Mouse (Mus musculus): ENCODE data around the gene Olfr555. TPM values are rescaled to one million over a fixed set of nuclear protein-coding genes. Genes with fewer than 3 reads are reported as not detected.

Gene Olfr555
- polyA plus RNA-seq, 1 experiment = not detected

DNA sequence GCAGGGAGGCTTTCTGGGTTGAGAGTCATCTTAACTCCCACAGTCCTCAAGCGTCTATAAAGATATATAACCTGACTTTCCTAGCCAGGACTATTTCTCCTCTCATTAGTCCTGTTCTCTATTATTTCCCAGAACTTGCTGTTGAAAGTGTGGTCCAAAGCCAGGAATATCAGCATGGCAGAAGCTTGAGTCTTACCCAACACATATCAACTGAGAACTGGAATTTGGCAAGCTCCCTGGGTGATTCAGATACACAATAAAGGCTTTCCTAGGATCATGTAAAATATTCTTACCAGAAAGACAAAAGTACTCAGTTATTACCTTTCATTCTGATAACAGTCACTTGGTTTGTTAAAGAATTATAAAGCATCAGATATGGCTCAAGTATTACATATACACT is 23.3 kb downstream of the Olfr555 start:
- Histone ChIP-seq H3K36me3 (ENCODE audit: control insufficient read depth, insufficient read depth) (no peaks in the 10 kb centered on the region), H3K79me2 (ENCODE audit: control insufficient read depth, insufficient read depth) (no peaks in the 10 kb centered on the region), H3K4me3 (no peak overlapping the region), H3K27me3 (ENCODE audit: control insufficient read depth, insufficient read depth, insufficient read length) (no peaks in the 10 kb centered on the region), H3ac (ENCODE audit: control insufficient read depth, insufficient read length) (no peak overlapping the region), H3K4me2 (ENCODE audit: low read depth) (no peak overlapping the region)
- TF ChIP-seq CEBPB (IDR thresholded peaks at IDR 0.05; ENCODE audit: insufficient read depth, poor library complexity, severe bottlenecking) (no peak), POLR2AphosphoS2 (IDR thresholded peaks at IDR 0.05; ENCODE audit: insufficient read length, low read depth) (no peak), TCF3 (IDR thresholded peaks at IDR 0.05; ENCODE audit: insufficient read length, low read depth) (no peak), SRF (IDR thresholded peaks at IDR 0.05; ENCODE audit: control insufficient read depth, insufficient read length, low read depth) (no peak), REST (IDR thresholded peaks at IDR 0.05; ENCODE audit: insufficient read depth, insufficient read length) (no peak), E2F4 (IDR thresholded peaks at IDR 0.05; ENCODE audit: insufficient read depth) (no peak)

DNA sequence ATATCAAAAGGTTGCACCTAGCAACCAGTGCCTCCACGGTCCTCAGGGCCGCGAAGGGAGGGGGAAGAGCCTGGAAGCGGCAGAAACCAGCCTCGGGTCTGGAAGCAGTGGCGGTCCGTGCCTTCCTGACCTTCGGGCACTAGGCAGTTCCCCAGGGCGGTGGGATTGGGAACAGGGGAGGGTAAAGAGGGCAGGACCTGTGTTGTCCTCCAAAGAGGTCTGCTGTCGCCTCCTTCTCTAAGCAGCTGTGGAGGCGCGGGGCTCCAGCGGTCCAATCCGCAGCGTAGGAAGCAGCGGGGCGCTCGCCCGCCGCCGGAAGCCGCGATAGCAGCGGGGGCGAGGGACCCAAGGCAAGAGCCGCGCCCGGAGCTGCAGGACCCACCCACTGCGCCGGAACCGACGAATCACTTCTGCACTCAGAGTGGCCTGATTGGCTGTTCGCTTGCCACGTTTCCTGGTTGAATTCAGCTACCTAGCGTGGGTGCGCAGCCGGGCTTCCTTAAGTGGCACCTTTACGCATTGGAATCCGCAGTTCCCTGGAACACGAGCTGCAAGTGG is 28.4 kb downstream of the Olfr555 start, which contains the start of gene Trim68:
Gene Trim68, minus strand, starts transcription at position 384 of the 558 bp plus-strand sequence.
- Histone ChIP-seq H3K79me2 (ENCODE audit: control insufficient read depth, insufficient read depth) (no peaks in the 10 kb centered on the region), H3K36me3 (ENCODE audit: control insufficient read depth, insufficient read depth) (no peaks in the 10 kb centered on the region), H3K4me3 (peak within 1 kb of the TSS; percentile 35), H3ac (ENCODE audit: control insufficient read depth, insufficient read length) (no peak within 1 kb of the TSS), H3K27me3 (ENCODE audit: control insufficient read depth, insufficient read depth, insufficient read length) (no peaks in the 10 kb centered on the region), H3K4me2 (ENCODE audit: low read depth) (peak within 1 kb of the TSS; percentile 82)
- no peak for TF ChIP-seq CEBPB (IDR thresholded peaks at IDR 0.05; ENCODE audit: insufficient read depth, poor library complexity, severe bottlenecking)
- TF ChIP-seq TCF3 (IDR thresholded peaks at IDR 0.05; ENCODE audit: insufficient read length, low read depth) = no peak
- TF ChIP-seq MYOD1 (IDR thresholded peaks at IDR 0.05; ENCODE audit: control insufficient read depth in 1 of 3, insufficient read length in 2 of 3, low read depth in 2 of 3) = peak in 1 of 3 experiments; percentile 11
- peak; percentile 38 for TF ChIP-seq POLR2AphosphoS2 (IDR thresholded peaks at IDR 0.05; ENCODE audit: insufficient read length, low read depth)
- no peak for TF ChIP-seq SRF (IDR thresholded peaks at IDR 0.05; ENCODE audit: control insufficient read depth, insufficient read length, low read depth)
- TF ChIP-seq POLR2A (IDR thresholded peaks at IDR 0.05; ENCODE audit: insufficient read length, low read depth) = peak; percentile 66
- TF ChIP-seq REST (IDR thresholded peaks at IDR 0.05; ENCODE audit: insufficient read depth, insufficient read length) = no peak
- TF ChIP-seq USF1 (IDR thresholded peaks at IDR 0.05; ENCODE audit: low read depth) = peak; percentile 38
- no peak for TF ChIP-seq MYOG (IDR thresholded peaks at IDR 0.05; ENCODE audit: control insufficient read depth in 1 of 3, insufficient read depth in 1 of 3, insufficient read length in 2 of 3, low read depth in 2 of 3)
- no peak for TF ChIP-seq E2F4 (IDR thresholded peaks at IDR 0.05; ENCODE audit: insufficient read depth)
- TF ChIP-seq MAX (IDR thresholded peaks at IDR 0.05; ENCODE audit: low read depth) = no peak
- no peak for TF ChIP-seq TCF12 (IDR thresholded peaks at IDR 0.05; ENCODE audit: insufficient read depth, poor library complexity, severe bottlenecking)

DNA sequence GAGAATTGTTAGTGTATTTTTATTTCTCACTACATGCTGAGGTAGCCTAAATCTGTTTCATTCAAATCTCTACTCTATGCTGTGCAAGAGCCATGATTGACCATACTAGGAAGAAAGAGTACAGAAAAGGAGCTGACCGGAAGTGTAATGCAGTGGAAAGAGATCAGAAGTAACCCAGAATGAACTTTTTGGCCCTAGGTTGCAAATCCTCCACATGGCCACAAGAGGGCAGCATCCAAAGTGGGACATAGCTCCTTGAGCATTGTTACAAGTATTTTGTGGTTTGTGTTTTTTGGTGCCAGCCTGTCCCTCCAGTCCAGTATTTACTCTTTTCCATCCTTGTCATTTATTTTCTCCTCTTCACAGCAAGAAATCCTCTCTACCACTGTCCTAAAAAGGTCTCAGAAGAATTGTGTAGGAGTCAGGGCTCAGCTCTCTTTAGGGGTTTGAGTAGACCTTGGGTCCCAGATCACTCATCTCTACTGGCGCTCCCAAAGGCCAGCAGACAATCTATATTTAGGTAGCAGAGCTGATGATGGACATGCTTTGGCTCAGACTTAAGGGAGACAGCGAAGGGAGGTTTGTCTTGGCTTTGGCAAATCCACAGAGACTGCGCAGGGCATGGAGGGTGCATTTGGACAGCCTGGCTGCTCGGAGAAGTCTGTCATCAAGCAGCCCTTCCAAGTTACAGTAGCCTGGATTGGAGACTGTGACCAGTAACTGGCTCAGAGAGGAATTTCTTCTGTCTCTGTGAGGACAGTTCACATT is 36.9 kb downstream of the Olfr555 start, which contains the start of gene Olfr557:
Gene Olfr557, plus strand, starts transcription at position 553 of the 768 bp plus-strand sequence.
- H3K27me3 ChIP-seq (ENCODE audit: control insufficient read depth, insufficient read depth, insufficient read length) = no peaks in the 10 kb centered on the region
- no peak for TF ChIP-seq REST (IDR thresholded peaks at IDR 0.05; ENCODE audit: insufficient read depth, insufficient read length)
- H3K4me2 ChIP-seq (ENCODE audit: low read depth) = no peak within 1 kb of the TSS
- no peaks in the 10 kb centered on the region for H3K36me3 ChIP-seq (ENCODE audit: control insufficient read depth, insufficient read depth)
- no peak within 1 kb of the TSS for H3ac ChIP-seq (ENCODE audit: control insufficient read depth, insufficient read length)
- H3K79me2 ChIP-seq (ENCODE audit: control insufficient read depth, insufficient read depth) = no peaks in the 10 kb centered on the region
- H3K4me3 ChIP-seq = no peak within 1 kb of the TSS

DNA sequence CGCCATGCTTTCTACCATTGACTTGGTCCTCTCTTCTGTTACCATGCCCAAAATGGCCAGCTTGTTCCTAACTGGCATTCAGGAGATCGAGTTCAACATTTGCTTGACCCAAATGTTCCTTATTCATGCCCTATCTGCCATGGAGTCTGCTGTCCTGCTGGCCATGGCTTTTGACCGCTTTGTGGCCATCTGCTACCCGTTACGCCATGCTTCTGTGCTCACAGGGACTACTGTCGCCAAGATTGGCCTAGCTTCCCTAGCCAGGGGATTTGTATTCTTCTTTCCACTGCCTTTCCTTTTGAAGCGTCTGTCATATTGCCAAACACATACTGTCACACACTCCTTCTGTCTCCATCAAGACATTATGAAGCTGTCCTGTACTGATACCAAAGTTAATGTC is 39.8 kb downstream of the Olfr555 start:
- no peaks in the 10 kb centered on the region for H3K79me2 ChIP-seq (ENCODE audit: control insufficient read depth, insufficient read depth)
- TF ChIP-seq POLR2A (IDR thresholded peaks at IDR 0.05; ENCODE audit: insufficient read length, low read depth) (no peak), USF1 (IDR thresholded peaks at IDR 0.05; ENCODE audit: low read depth) (no peak), POLR2AphosphoS2 (IDR thresholded peaks at IDR 0.05; ENCODE audit: insufficient read length, low read depth) (no peak), TCF12 (IDR thresholded peaks at IDR 0.05; ENCODE audit: insufficient read depth, poor library complexity, severe bottlenecking) (no peak), REST (IDR thresholded peaks at IDR 0.05; ENCODE audit: insufficient read depth, insufficient read length) (no peak), SRF (IDR thresholded peaks at IDR 0.05; ENCODE audit: control insufficient read depth, insufficient read length, low read depth) (no peak), E2F4 (IDR thresholded peaks at IDR 0.05; ENCODE audit: insufficient read depth) (no peak), MYOG (IDR thresholded peaks at IDR 0.05; ENCODE audit: control insufficient read depth in 1 of 3, insufficient read depth in 1 of 3, insufficient read length in 2 of 3, low read depth in 2 of 3) (no peak), TCF3 (IDR thresholded peaks at IDR 0.05; ENCODE audit: insufficient read length, low read depth) (no peak), CEBPB (IDR thresholded peaks at IDR 0.05; ENCODE audit: insufficient read depth, poor library complexity, severe bottlenecking) (no peak), MAX (IDR thresholded peaks at IDR 0.05; ENCODE audit: low read depth) (no peak), MYOD1 (IDR thresholded peaks at IDR 0.05; ENCODE audit: control insufficient read depth in 1 of 3, insufficient read length in 2 of 3, low read depth in 2 of 3) (no peak)
- no peak overlapping the region for H3K4me3 ChIP-seq
- H3K4me2 ChIP-seq (ENCODE audit: low read depth) = no peak overlapping the region
- H3K27me3 ChIP-seq (ENCODE audit: control insufficient read depth, insufficient read depth, insufficient read length) = no peaks in the 10 kb centered on the region
- H3ac ChIP-seq (ENCODE audit: control insufficient read depth, insufficient read length) = no peak overlapping the region
- H3K36me3 ChIP-seq (ENCODE audit: control insufficient read depth, insufficient read depth) = no peaks in the 10 kb centered on the region

DNA sequence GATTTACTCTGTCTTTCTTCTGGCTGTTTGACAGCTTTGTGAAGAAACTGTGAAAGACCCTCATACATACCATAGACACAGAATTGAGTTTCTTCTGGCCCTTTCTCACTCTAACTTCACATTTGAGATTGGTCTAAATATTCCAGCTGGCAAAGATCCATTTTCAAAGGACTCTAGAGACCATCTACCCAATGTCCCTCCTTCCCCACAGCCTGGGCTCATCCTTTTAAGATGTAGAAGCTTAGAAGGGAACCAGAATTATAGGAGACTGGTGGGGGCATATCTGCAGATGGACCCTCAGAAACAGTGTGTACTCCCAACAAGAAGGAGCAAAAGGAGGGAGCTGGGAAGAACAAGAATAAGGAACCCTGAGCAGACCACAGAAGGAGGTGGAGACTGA is 43.3 kb downstream of the Olfr555 start, which contains the start of gene Olfr558:
Gene Olfr558, plus strand, starts transcription at position 301 of the 400 bp plus-strand sequence.
- Histone ChIP-seq H3ac (ENCODE audit: control insufficient read depth, insufficient read length) (no peak within 1 kb of the TSS), H3K36me3 (ENCODE audit: control insufficient read depth, insufficient read depth) (no peaks in the 10 kb centered on the region), H3K4me3 (no peak within 1 kb of the TSS), H3K4me2 (ENCODE audit: low read depth) (no peak within 1 kb of the TSS), H3K27me3 (ENCODE audit: control insufficient read depth, insufficient read depth, insufficient read length) (no peaks in the 10 kb centered on the region), H3K79me2 (ENCODE audit: control insufficient read depth, insufficient read depth) (no peaks in the 10 kb centered on the region)
- TF ChIP-seq POLR2A (IDR thresholded peaks at IDR 0.05; ENCODE audit: insufficient read length, low read depth) (no peak), CEBPB (IDR thresholded peaks at IDR 0.05; ENCODE audit: insufficient read depth, poor library complexity, severe bottlenecking) (no peak), USF1 (IDR thresholded peaks at IDR 0.05; ENCODE audit: low read depth) (no peak), SRF (IDR thresholded peaks at IDR 0.05; ENCODE audit: control insufficient read depth, insufficient read length, low read depth) (no peak), TCF12 (IDR thresholded peaks at IDR 0.05; ENCODE audit: insufficient read depth, poor library complexity, severe bottlenecking) (no peak), MYOG (IDR thresholded peaks at IDR 0.05; ENCODE audit: control insufficient read depth in 1 of 3, insufficient read depth in 1 of 3, insufficient read length in 2 of 3, low read depth in 2 of 3) (no peak), POLR2AphosphoS2 (IDR thresholded peaks at IDR 0.05; ENCODE audit: insufficient read length, low read depth) (no peak), REST (IDR thresholded peaks at IDR 0.05; ENCODE audit: insufficient read depth, insufficient read length) (no peak), E2F4 (IDR thresholded peaks at IDR 0.05; ENCODE audit: insufficient read depth) (no peak), MYOD1 (IDR thresholded peaks at IDR 0.05; ENCODE audit: control insufficient read depth in 1 of 3, insufficient read length in 2 of 3, low read depth in 2 of 3) (no peak)
